Mouse (Mus musculus) heart, postnatal 25 days (tissue): Measurements from ENCODE around the gene Rgs13. TPM values are rescaled to one million over a fixed set of nuclear protein-coding genes. Genes with fewer than 3 reads are reported as not detected.

Source experiments
- total RNA-seq, 2 experiments: library from RNA; stranded (reverse); gene quantifications; 2 replicates each; pipeline ENCODE4 v1.2.3; 2021

Gene Rgs13
- total RNA-seq, 2 experiments from 2014 or later, result not detected

Other genes starting within 250 kb of the Rgs13 start
- 10 to 100 TPM; 41.2 to 57.6 TPM for gene Rgs2, start 173.2 kb downstream of the Rgs13 start, total RNA-seq
- gene Rgs1, start 71.9 kb upstream of the Rgs13 start, total RNA-seq, result under 1 TPM in 1 of 2 experiments, not detected in 1; 0.18 TPM